8 mouse cellular contexts compared by ENCODE assay signal in the genomic region with DNA sequence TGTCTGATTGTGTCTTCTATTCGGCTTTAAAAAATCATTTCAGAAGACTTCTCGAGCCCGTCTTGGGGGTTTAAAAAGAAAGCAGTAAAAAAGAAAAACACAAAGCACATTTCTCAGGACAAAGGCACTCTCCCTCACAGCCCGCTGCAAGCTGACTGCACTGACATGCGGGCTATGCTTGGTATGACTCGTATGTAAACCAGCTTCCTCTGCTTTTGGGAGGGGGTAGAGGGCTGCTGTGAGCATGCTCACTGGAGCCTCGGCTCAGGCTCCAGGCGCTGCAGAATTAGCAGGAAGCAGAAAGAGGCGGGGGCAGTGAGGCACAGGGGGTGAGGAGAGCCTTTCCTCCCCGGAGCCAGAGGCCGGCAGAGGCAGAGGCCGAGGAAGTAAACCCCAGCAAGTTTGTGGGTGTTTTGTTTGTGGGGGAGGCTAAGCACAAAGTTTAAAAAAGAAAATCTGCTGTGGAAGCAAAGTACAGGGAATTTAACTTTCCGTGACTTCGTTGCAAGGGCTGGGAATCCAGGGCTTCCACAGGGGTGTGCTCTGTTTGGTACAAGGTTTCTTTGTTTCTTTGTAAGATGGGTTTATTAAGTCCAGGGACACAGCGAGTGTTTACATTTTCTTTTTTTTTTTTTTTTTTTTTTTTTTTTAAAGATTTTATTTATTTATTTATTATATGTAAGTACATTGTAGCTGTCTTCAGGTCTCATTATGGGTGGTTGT. TPM values are rescaled to one million over a fixed set of nuclear protein-coding genes. Genes with fewer than 3 reads are reported as not detected.
A peak's percentile ranks its signal among the peaks of the same experiment; 100 is the strongest.
DNase-seq lines count a peak whose midpoint lies in the region; ATAC-seq and TF ChIP-seq lines count a peak whose summit lies in the region.

No protein-coding gene starts in this region.

- CTCF ChIA-PET in Patski (lab: Charles Lee) = interaction anchor here (0.6 to 9.1 kb wide), 6 partner anchors 42 to 202 kb away, joined by 3 to 81 read pairs (median 4); no protein-coding TSS in a partner anchor

- TF ChIP-seq CTCF in Patski (IDR thresholded peaks at IDR 0.05) = no peak

- POLR2A ChIA-PET in Patski (lab: Charles Lee) = interaction anchor here (0.7 kb wide), 1 partner anchor 93 kb away, joined by 9 read pairs; no protein-coding TSS in a partner anchor

- peak overlapping the region; percentile 54 for H3K4me3 ChIP-seq in intestine, embryonic 15.5 days (replicated peaks)

- in situ Hi-C loops in Patski (cut with MboI; ENCODE audit: low pct_unique_long_range_greater_than_20kb) = loop anchor here (5.0 kb wide), 1 partner anchor 199 kb away; no protein-coding TSS in a partner anchor

- no peaks in the 10 kb centered on the region for H3K27me3 ChIP-seq in Patski
- H3K27me3 ChIP-seq in intestine, embryonic 15.5 days (replicated peaks) = no peaks in the 10 kb centered on the region

- DNase-seq in Patski (ENCODE audit: low read depth, low spot score) = peak; percentile 67
- peak; percentile 86 for DNase-seq in embryo, embryonic 11.5 days (ENCODE audit: low read depth, low spot score)
- peak; percentile 73 to 85 for DNase-seq in gastrocnemius, postnatal 36 days
- DNase-seq in left cerebral cortex, postnatal 36 days (ENCODE audit: low spot score in 2 of 2) = peak; percentile 64 to 74
- peak; percentile 95 for DNase-seq in mesoderm, embryonic 11.5 days (ENCODE audit: low read depth, low spot score)
- DNase-seq in right cerebral cortex, postnatal 14 days = peak; percentile 70
- peak; percentile 87 for DNase-seq in urinary bladder, postnatal 14 days (ENCODE audit: low spot score)

- ATAC-seq in Patski = peak; percentile 91
- peak; percentile 91 for ATAC-seq in intestine, embryonic 15.5 days

- H3K9ac ChIP-seq in intestine, embryonic 15.5 days = peak overlapping the region; percentile 74

- no peaks in the 10 kb centered on the region for H3K9me3 ChIP-seq in intestine, embryonic 15.5 days

- intact Hi-C loops in gastrocnemius, postnatal 36 days (cut with DNase I) = loop anchor here (2.0 to 5.0 kb wide), 3 partner anchors 31 to 109 kb away; no protein-coding TSS in a partner anchor
- intact Hi-C loops in left cerebral cortex, postnatal 36 days (cut with DNase I) = no loop called here

- H3K4me1 ChIP-seq in intestine, embryonic 15.5 days (replicated peaks) = peaks cover 26% of the 10 kb centered on the region

- WGBS in intestine, embryonic 15.5 days = 3% methylated on average over 15 of the region's 15 CpGs

- H3K36me3 ChIP-seq in intestine, embryonic 15.5 days = no peaks in the 10 kb centered on the region

- peak overlapping the region; percentile 86 for H3K27ac ChIP-seq in intestine, embryonic 15.5 days

- H3K4me2 ChIP-seq in intestine, embryonic 15.5 days (replicated peaks) = peak overlapping the region; percentile 65

RNA-seq across cellular contexts. Expression of a gene that starts 48.0 kb away (rescaled TPM):
- 98.0 TPM for polyA plus RNA-seq in Patski (2021)
- 10 to 100 TPM; 13.4 to 14.5 TPM for total RNA-seq in gastrocnemius, postnatal 36 days (2021)
- 74.8 and 76.0 TPM in 2 replicates for polyA plus RNA-seq in intestine, embryonic 15.5 days (2015; fragmentation: Nextera tagmentation; extraction: Ambion mirVana)
- 10 to 100 TPM; 58.5 to 68.8 TPM for total RNA-seq in left cerebral cortex, postnatal 36 days (2021)

Comparison
In these comparisons a context has a peak if more than half of its experiments do, and no peak if none do; other contexts are left out.
1. Peak in every context shown above with its lines: DNase-seq, ATAC-seq, H3K4me3 ChIP-seq and H3K27ac ChIP-seq.